Mouse (Mus musculus) liver, adult 2 months (tissue): Measurements from ENCODE around the gene Pifo.

Experiments used
- CTCF ChIP-seq: fragments of 200-500 bp; IDR thresholded peaks from 2 replicates; pipeline ENCODE4 v1.5.1; 2011; ENCODE audit warnings: low read depth, low read length, control low read depth
- POLR2A ChIP-seq: fragments of 200-500 bp; IDR thresholded peaks from 2 replicates; pipeline ENCODE4 v1.6.1; 2011; ENCODE audit warnings: low read length, control low read depth; ENCODE audit not compliant: insufficient read depth; ENCODE audit errors: extremely low read depth

DNA sequence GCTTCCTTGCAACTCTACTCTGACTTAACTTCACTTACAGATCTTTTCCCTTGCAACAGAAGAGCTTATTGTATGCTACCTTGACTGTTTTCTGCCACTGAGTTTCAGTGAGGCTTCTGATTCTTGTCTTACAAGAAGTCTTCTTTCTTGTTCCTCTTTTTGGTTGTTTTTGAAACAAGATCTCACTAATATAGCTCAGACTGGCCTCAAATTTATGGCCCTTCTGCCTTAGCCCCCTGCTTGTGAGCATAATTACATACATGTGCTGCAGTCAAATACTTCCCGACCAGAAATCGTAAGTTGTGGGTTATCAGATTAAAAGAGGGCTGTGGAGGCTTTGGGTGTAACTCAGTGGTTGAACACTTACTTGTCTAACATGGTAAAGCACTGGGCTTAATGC is 19.7 kb downstream of the Pifo start:
- TF ChIP-seq POLR2A (no peak), CTCF (no peak)
